Mouse (Mus musculus) heart, adult 2 months (tissue): ENCODE data around the gene Glp2r. TPM values are rescaled to one million over a fixed set of nuclear protein-coding genes. Genes with fewer than 3 reads are reported as not detected.

Experiments
- DNase-seq, 2 experiments: peaks; one replicate each; pipeline ENCODE4 v3.0.0; 2021
- H3K27ac ChIP-seq: fragments of 200-600 bp; 2 replicates; pipeline ENCODE4 v1.8.1; 2022
- H3K27me3 ChIP-seq: fragments of 200-500 bp; 2 replicates; pipeline ENCODE4 v1.6.1; 2012; ENCODE audit warnings: mild to moderate bottlenecking, low read length, inconsistent platforms, mixed read lengths; ENCODE audit not compliant: control insufficient read depth, insufficient read depth
- H3K36me3 ChIP-seq: fragments of 200-500 bp; 2 replicates; pipeline ENCODE4 v1.6.1; 2012; ENCODE audit warnings: low read length, inconsistent platforms; ENCODE audit not compliant: control insufficient read depth, insufficient read depth
- H3K4me1 ChIP-seq: fragments of 200-500 bp; 2 replicates; pipeline ENCODE4 v1.6.1; 2011; ENCODE audit warnings: low read length; ENCODE audit not compliant: control insufficient read depth, insufficient read depth
- H3K4me3 ChIP-seq: fragments of 200-600 bp; 2 replicates; pipeline ENCODE4 v1.8.1; 2022
- H3K79me2 ChIP-seq: fragments of 200-500 bp; replicated peaks from 2 replicates; pipeline ENCODE4 v1.6.1; 2012; ENCODE audit warnings: mild to moderate bottlenecking, inconsistent platforms, low read length, moderate library complexity, mixed read lengths; ENCODE audit not compliant: control insufficient read depth, insufficient read depth
- H3K9ac ChIP-seq: fragments of 200-500 bp; 2 replicates; pipeline ENCODE4 v1.6.1; 2012; ENCODE audit warnings: low read depth, mild to moderate bottlenecking, control low read depth, inconsistent platforms, low read length, mixed read lengths
- CTCF ChIP-seq: fragments of 200-600 bp; IDR thresholded peaks from 2 replicates; pipeline ENCODE4 v1.8.1; 2022; ENCODE audit warnings: antibody characterized with exemption, mild to moderate bottlenecking, moderate library complexity
- EP300 ChIP-seq: fragments of 200-500 bp; IDR thresholded peaks from 2 replicates; pipeline ENCODE4 v1.6.1; 2011; ENCODE audit warnings: low read depth, low read length, control low read depth; ENCODE audit not compliant: insufficient read depth
- POLR2A ChIP-seq: fragments of 200-500 bp; IDR thresholded peaks from 2 replicates; pipeline ENCODE4 v1.6.1; 2011; ENCODE audit warnings: mild to moderate bottlenecking, low read depth, low read length, control low read depth; ENCODE audit not compliant: insufficient read depth
- WGBS: fragments of 180-500 bp; shearing (Covaris S2); methylation state at CpG from one replicate; pipeline ENCODE4 v1.1.7; 2018; 5-methylcytosine and 5-hydroxymethylcytosine counted together
- intact Hi-C: fragments of 180-260 bp; cut with DNase I; formaldehyde crosslinking; loops from one replicate; pipeline ENCODE4 v1.15.1; 2025
- polyA plus RNA-seq: library from polyadenylated mRNA; depleted of rRNA; stranded (reverse); fragments of >200 nt; gene quantifications from 2 replicates; pipeline ENCODE4 v1.2.3, GENCODE M21; 2012
- total RNA-seq, 2 experiments: library from RNA; stranded (reverse); gene quantifications; 2 replicates each; pipeline ENCODE4 v1.2.3; 2021

Glp2r gene
- total and polyA plus RNA-seq, 3 experiments: not detected

DNA sequence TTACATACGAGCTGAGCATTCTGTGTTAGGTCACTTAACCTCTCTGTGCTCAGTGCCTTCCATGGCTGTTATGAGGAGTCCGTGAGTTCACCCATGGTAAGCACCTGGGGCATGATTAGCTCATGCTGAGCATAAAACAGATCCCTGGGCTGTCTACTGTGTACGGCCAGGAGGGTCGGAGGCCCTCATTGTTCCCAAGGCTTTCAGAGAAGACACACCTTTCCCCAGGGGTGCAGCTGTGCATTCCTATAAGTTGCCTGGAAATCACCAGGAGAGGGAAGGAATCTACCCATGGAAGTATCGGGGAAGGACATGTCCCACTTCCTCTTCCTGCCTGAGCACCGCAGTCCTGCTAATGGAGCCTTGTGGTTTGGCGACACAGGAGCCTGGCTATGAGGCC lies 114.6 kb downstream of the Glp2r start:
- Histone ChIP-seq H3K27ac (no peak overlapping the region), H3K27me3 (no peaks in the 10 kb centered on the region), H3K4me3 (no peak overlapping the region), H3K9ac (no peak overlapping the region), H3K36me3 (no peaks in the 10 kb centered on the region), H3K79me2 (no peaks in the 10 kb centered on the region), H3K4me1 (no peaks in the 10 kb centered on the region)
- no peak for TF ChIP-seq CTCF
- no peak for TF ChIP-seq POLR2A
- no peak for TF ChIP-seq EP300
- DNase-seq: no peak
- WGBS: 72% methylated on average over 7 of the region's 7 CpGs
- intact Hi-C loops: no loop called here

DNA sequence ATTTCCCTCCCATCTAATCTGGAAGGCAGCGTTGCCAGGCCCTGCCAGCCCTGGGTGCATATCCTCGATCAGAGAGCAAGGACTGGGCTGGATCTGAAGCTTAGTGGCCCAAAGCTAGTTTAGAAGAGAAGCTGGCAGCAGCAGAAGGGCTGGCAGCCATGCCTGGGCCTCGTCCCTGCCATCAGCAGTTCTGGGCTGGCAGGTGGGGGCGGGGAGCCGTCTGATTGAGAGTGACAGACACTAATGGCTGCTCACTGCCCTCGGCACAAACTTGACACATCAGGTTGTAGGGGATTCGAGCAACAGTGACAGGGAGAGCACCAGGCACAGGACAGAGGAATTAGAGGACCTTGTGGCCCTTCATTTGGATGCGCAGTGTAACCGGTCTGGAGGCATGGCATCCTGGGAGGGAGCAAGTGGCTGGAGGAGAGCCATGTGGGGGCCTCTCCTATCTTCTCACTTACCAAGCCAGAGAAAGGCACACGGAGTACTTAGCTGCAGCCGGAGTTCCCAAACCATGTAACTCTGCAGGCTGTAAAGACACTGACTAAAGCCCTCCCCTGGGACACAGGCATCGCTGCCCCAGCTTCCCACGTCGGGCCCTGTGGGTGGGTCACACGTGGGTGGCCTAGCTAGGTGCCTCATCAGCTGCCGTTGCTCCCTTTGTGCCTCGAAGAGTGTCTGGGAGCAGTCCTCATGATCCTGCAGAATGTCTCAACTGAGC lies 115.6 kb downstream of the Glp2r start:
- WGBS: 52% methylated on average over 17 of the region's 17 CpGs
- intact Hi-C loops: no loop called here
- DNase-seq: peak in 1 of 2 experiments; percentile 32
- H3K27ac ChIP-seq: no peak overlapping the region
- no peaks in the 10 kb centered on the region for H3K79me2 ChIP-seq
- H3K27me3 ChIP-seq: no peaks in the 10 kb centered on the region
- H3K4me1 ChIP-seq: no peaks in the 10 kb centered on the region
- H3K4me3 ChIP-seq: no peak overlapping the region
- H3K36me3 ChIP-seq: no peaks in the 10 kb centered on the region
- no peak for TF ChIP-seq POLR2A
- TF ChIP-seq EP300: no peak
- TF ChIP-seq CTCF: no peak
- H3K9ac ChIP-seq: no peak overlapping the region

DNA sequence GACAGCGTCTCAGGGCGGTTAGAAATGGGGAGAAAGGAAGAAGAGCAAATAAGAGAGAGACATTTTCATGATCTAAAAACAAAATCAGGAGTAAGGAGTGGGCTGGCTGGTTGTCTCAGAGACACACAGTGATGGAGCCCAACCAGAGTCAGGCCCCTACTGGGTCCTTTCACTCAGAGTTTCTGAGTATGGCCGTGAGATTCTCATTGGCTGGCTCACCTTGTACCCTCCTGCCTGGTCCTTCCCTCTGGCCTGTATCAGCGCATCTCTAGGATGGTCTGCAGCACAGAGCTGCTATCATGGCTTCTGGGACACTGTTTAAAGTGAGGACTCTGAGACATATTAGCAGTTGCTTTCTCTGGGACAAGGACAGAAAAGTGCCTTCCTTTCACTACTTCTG lies 116.4 kb downstream of the Glp2r start:
- H3K79me2 ChIP-seq: no peaks in the 10 kb centered on the region
- H3K9ac ChIP-seq: no peak overlapping the region
- intact Hi-C loops: no loop called here
- no peak overlapping the region for H3K4me3 ChIP-seq
- no peaks in the 10 kb centered on the region for H3K27me3 ChIP-seq
- no peaks in the 10 kb centered on the region for H3K4me1 ChIP-seq
- no peak overlapping the region for H3K27ac ChIP-seq
- WGBS: 92% methylated on average over 4 of the region's 4 CpGs
- TF ChIP-seq CTCF (no peak), EP300 (no peak), POLR2A (no peak)
- no peaks in the 10 kb centered on the region for H3K36me3 ChIP-seq
- DNase-seq: no peak

DNA sequence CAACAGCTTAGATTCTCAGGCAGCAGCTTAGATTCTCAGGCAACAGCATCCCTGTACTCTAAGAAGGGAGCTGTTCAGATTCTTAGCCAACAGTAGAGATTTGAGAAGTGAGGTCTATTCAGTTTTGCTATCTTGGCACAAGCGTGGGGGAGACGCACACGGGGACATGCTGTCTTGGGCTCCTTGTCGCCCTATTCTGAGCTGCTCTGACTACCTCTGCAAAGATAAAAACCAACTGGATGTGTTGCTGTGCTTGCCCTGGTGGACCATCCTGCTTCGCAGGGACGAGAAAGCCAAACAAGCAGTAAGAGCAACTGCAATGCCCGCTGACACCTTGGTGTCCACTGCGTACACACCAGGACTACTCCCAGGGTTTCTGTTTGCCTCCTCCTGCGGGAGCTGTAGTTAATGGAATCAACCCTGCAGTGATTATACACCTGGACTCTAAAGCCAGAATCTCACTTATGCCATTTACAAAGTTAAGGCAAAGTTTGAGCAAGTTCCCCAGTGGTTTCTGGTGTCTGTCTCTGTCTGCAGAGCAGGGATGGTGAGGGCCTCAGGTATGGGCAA lies 117.3 kb downstream of the Glp2r start:
- H3K4me3 ChIP-seq: no peak overlapping the region
- H3K4me1 ChIP-seq: no peaks in the 10 kb centered on the region
- no peak overlapping the region for H3K9ac ChIP-seq
- 88% methylated on average over 9 of the region's 9 CpGs for WGBS
- intact Hi-C loops: no loop called here
- no peak for TF ChIP-seq POLR2A
- TF ChIP-seq EP300: no peak
- no peak for TF ChIP-seq CTCF
- no peaks in the 10 kb centered on the region for H3K79me2 ChIP-seq
- no peaks in the 10 kb centered on the region for H3K27me3 ChIP-seq
- no peak overlapping the region for H3K27ac ChIP-seq
- no peaks in the 10 kb centered on the region for H3K36me3 ChIP-seq
- no peak for DNase-seq

DNA sequence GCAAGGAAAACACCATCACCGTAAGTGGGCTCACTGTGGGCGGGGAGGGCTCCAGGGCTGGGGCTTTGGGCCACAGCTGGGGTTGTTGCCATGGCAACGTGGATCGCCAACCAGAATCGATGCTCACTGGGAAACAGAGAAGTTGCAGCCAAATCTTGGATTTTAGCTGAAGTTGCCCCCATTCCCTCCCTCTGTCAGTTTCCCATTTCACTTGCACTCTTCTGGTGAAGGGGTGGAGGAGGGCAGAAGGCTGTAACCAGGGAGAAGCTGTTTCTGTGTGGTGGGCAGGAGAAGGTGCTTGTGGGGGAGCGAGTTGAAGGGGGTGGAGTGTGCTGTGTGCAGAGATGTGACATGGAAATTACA lies 118.1 kb downstream of the Glp2r start:
- Histone ChIP-seq H3K79me2 (no peaks in the 10 kb centered on the region), H3K27ac (no peak overlapping the region), H3K4me1 (no peaks in the 10 kb centered on the region), H3K9ac (no peak overlapping the region), H3K4me3 (no peak overlapping the region), H3K27me3 (no peaks in the 10 kb centered on the region), H3K36me3 (no peaks in the 10 kb centered on the region)
- no peak for DNase-seq
- 53% methylated on average over 6 of the region's 6 CpGs for WGBS
- TF ChIP-seq POLR2A: no peak
- no peak for TF ChIP-seq EP300
- no peak for TF ChIP-seq CTCF
- intact Hi-C loops: no loop called here

DNA sequence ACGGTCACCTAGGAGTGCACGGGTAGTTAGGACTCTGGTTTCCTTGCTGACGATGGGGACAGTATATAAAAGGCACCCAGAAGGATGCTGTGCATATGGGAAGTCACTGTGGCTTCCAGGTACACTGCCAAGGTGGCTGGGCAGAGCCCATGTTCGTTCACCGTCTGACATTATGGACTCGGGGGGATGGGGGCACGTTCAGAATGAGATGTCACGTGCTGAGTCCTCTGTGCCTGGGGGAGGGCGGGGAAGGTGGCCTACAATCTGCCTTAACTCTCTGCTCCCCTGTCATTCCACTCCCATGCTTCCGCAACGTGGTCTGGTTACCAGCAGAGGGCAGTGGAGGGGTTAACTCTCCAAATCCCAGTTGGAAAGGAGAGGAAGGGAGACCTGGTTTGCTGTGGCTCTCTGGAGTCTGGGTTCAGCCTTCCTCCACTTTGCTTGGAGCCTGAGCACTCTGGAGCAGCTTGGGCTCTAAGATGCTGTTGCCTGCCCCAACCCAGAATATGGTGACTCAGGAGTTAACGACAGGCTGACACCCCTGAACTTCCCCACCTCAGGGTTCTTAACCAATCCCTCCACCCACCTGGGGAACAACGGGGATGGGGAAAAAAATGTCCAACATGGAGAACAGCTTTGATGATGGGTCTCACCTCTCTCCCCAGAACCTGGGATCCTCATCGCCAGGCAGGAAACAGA lies 118.6 kb downstream of the Glp2r start:
- intact Hi-C loops: no loop called here
- WGBS: 25% methylated on average over 14 of the region's 14 CpGs
- Histone ChIP-seq H3K36me3 (no peaks in the 10 kb centered on the region), H3K79me2 (no peaks in the 10 kb centered on the region), H3K4me3 (no peak overlapping the region), H3K4me1 (no peaks in the 10 kb centered on the region), H3K9ac (no peak overlapping the region), H3K27me3 (no peaks in the 10 kb centered on the region), H3K27ac (no peak overlapping the region)
- TF ChIP-seq CTCF (peak; percentile 60), EP300 (no peak)
- no peak for DNase-seq
